Mouse (Mus musculus): Measurements from ENCODE around the gene B4galt3. TPM values are rescaled to one million over a fixed set of nuclear protein-coding genes. Genes with fewer than 3 reads are reported as not detected.
A peak's percentile ranks its signal among the peaks of the same experiment; 100 is the strongest.
"Not testable (repeated sequence)": the region's sequence is repeated elsewhere in the genome, so short reads cannot be mapped to it uniquely, and the experiment has no call there.

The B4galt3 gene
- total RNA-seq, 2 experiments from 2014 or later = 63.9 to 66.7 TPM

- DNase-seq (ENCODE audit: extremely low spot score in 1 of 2, low spot score in 1 of 2) = no peak
Measured at GRCm38 (mm10) chr1:171239992-171240744, 30.0 kb upstream of the B4galt3 start.

DNA sequence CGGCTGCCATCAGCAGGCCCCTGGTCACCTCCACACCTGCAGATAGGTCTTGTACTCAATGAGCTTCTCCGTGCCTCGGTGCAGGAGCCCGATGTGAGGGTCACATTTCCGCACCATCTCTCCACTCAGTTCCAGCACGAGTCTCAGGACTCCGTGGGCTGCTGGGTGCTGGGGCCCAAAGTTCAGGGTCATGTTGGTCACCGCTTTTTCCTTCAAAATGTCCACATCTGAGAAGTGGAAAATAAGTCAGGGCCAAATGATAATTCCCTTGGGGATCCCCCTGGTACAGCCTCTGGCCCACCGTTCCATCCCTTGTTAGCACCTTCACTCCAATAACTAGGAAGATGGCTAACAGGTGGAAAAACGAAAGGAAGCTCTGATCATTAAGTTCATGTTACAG is 29.2 kb upstream of the B4galt3 start:
- DNase-seq (ENCODE audit: extremely low spot score in 1 of 2, low spot score in 1 of 2) = no peak

DNA sequence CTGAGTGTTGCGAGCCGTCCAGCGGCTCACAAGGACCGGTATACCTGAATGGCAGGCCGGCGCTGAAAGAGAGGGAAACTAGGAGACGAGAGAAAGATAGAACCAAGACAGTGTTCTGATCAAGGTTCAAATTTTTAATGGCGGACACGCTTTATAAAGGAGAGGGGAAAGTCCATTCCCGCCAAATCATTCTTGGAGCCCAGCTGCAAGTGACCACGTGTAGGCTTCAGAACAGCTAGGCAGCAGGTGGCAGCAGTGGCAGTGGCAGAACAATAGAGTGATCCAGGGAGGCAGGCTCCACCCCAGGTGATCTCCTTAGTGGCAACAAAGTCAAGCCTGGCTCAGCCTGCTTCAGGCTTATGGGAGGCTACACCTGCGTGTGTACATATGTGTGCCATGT is 28.2 kb upstream of the B4galt3 start:
- DNase-seq (ENCODE audit: extremely low spot score in 1 of 2, low spot score in 1 of 2) = not testable (repeated sequence)

DNA sequence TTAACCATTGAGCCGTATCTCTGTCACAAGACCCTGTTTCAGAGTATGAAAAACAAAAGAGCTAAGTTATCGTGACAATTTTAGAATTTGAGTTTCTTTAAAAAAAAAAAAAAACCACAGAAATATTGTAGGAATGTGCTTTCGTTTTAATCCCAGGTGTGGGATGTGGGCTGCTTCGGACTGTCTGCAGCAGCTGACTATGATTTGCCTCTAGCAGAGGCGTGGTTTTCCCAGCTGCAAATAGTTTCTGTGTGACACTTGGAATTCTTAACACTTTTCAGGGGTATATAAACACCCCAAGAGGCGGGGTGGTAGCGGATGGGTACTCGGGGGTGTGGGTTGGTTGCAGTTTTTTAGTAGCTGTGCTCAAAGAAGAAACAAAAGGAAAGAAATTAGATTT is 24.8 kb upstream of the B4galt3 start:
- DNase-seq (ENCODE audit: extremely low spot score in 1 of 2, low spot score in 1 of 2) = no peak

GRCm38 (mm10) chr1:171246709-171247452 is 23.2 kb upstream of the B4galt3 start:
- DNase-seq (ENCODE audit: extremely low spot score in 1 of 2, low spot score in 1 of 2) = peak; percentile 98

GRCm38 (mm10) chr1:171247453-171247841 is 22.7 kb upstream of the B4galt3 start:
- no peak for DNase-seq (ENCODE audit: extremely low spot score in 1 of 2, low spot score in 1 of 2)

- no peak for DNase-seq (ENCODE audit: extremely low spot score in 1 of 2, low spot score in 1 of 2)
Measured at GRCm38 (mm10) chr1:171247916-171248315, 22.2 kb upstream of the B4galt3 start.

DNA sequence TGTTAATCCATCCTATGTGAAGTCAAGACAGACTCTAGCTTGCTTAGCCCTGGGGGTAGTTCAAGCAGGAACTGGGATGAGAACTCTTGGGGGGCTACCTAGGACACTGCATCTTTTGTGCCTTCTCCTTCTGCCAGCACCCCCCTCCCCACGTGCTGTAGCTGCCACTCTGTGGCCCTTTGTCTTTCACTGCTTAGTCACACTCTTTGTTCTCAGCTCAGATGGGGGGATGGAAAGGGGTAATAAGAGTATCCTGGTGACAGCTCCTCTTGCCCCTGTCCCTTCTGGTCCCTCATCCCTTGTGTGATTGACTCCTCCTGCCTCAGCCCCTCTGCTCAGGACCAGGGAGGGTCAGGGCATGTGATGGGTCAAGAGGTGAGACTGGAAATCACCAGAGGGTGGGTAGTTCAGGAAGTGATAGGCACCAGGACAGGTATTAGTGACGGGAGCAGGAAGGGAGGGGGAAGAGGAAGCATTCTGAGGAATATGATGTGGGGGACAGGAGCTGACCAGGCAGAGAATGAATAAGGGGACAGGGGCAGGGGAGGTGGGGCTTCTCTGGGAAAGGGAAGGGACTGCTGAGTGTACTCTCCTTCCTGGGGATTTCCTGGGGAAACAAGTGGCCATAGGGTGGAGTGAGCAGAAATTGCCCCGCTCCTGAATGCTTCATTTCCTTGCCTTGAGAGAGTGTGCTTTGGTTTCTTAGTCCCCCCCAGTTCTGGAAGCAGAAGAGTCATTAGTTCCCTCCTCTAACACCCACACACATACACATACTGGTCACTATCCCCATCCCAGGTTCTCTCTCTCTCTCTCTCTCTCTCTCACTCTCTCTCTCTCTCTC is 21.5 kb upstream of the B4galt3 start:
- DNase-seq (ENCODE audit: extremely low spot score in 1 of 2, low spot score in 1 of 2) = no peak

GRCm38 (mm10) chr1:171249913-171250600 is 20.1 kb upstream of the B4galt3 start, which contains the start of gene Adamts4:
Adamts4 (plus strand) TSS chr1:171250421.
- DNase-seq (ENCODE audit: extremely low spot score in 1 of 2, low spot score in 1 of 2) = peak in 1 of 2 experiments; percentile 52

DNA sequence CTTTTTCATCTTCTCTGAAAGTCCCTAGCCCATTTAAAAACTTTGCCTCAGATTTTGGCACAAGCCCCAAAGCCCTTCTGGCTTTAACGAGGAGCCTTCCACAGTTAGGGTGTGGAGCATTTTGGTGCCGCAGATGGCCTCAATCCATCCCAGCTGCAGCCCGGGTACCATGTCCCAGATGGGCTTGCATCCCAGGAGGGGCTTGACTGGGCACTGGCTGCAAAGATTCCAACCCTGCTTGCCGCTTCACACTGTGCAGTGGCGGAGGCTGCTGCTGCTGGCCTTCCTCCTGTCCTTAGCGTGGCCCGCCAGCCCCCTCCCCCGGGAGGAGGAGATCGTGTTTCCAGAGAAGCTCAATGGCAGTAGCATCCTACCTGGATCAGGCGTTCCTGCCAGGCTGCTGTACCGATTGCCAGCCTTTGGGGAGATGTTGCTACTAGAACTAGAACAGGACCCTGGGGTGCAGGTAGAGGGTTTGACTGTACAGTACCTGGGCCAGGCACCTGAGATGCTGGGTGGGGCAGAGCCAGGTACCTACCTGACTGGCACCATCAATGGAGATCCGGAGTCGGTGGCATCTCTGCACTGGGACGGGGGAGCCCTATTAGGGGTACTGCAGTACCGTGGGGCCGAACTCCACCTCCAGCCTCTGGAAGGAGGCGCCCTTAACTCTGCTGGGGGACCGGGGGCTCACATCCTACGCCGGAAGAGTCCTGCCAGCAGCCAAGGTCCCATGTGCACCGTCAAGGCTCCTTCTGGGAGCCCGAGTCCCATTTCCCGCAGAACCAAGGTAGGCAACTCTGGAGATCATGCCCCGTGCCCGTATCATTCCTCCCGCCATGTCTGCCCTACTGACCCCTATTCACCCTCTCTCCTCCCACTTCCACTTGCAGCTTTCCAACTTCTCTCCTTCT is 19.2 kb upstream of the B4galt3 start, which contains the start of gene Ndufs2:
Gene Ndufs2 (minus strand): TSS at position 709 of the 914 bp plus-strand sequence.
- DNase-seq (ENCODE audit: extremely low spot score in 1 of 2, low spot score in 1 of 2) = no peak

DNA sequence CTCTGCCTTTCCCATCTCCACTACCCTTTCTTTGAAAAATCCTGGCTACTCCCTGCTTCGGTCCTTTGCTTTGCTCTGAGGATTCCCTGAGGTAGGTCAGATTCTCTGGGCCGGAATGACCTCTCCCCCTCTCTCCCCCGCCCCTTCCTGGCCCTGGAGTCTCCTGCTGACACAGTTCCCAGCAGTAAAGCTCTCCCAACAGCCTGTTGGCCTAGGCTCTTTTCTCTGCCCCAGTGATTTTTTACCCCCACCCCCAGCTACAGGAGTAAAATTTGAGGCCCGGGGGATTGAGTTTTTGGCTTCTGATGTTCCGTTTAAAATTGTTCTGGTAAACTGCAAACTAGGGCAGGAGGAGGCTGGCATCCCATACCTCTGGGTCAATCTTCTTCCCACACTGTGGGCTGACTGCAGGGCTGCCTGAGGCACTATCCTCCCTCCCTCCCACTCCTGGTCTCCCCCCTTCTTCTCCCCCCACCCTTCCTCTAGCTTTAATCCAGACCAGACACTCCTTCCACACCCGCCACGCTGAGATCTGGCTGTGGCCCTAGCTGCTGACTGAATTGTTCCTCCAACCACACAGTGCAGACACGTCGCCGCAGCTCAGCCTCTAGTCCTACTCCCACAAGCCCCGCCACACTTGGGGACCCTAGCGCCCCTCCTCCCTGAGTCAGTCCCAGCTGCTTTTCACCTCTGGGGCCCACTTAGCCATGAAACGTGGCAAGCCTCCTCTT is 18.4 kb upstream of the B4galt3 start:
- no peak for DNase-seq (ENCODE audit: extremely low spot score in 1 of 2, low spot score in 1 of 2)

- no peak for DNase-seq (ENCODE audit: extremely low spot score in 1 of 2, low spot score in 1 of 2)
Measured at GRCm38 (mm10) chr1:171252415-171252814, 17.7 kb upstream of the B4galt3 start.

GRCm38 (mm10) chr1:171256095-171256818 is 13.9 kb upstream of the B4galt3 start:
- DNase-seq (ENCODE audit: extremely low spot score in 1 of 2, low spot score in 1 of 2) = no peak

GRCm38 (mm10) chr1:171256937-171257548 is 13.1 kb upstream of the B4galt3 start:
- peak in 1 of 2 experiments; percentile 65 for DNase-seq (ENCODE audit: extremely low spot score in 1 of 2, low spot score in 1 of 2)

DNA sequence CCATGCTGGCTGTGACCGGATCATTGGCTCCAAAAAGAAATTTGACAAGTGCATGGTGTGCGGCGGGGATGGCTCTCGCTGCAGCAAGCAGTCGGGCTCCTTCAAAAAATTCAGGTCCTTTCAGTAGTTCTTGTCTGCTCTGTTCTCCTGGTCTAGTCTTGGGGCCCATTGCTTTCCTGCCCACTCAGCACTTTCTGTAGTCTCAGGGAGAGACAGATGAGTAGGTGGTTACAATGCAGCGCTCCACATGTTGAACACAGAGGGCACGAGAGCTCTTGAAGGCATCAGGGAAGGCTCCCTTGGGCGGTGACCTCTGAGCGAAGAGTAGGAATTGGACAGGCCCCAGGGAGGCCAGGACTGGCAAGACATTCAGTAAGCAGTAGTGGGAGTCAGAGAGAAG is 12.3 kb upstream of the B4galt3 start:
- DNase-seq (ENCODE audit: extremely low spot score in 1 of 2, low spot score in 1 of 2) = no peak

DNA sequence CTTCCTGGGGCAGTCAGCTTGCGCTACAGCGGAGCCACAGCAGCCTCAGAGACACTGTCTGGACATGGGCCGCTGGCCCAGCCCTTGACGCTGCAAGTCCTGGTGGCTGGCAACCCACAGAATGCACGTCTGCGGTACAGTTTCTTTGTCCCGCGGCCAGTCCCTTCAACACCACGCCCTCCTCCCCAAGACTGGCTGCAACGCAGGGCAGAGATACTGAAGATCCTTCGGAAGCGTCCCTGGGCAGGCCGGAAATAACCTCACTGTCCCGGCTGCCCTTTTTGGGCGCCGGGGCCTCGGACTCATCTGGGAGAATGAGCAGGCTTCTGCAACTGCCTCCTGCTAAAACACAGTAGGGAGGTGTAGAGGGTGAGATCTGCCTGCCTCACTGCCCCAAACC is 11.2 kb upstream of the B4galt3 start:
- DNase-seq (ENCODE audit: extremely low spot score in 1 of 2, low spot score in 1 of 2) = no peak

GRCm38 (mm10) chr1:171260316-171260715 is 9.8 kb upstream of the B4galt3 start:
- no peak for DNase-seq (ENCODE audit: extremely low spot score in 1 of 2, low spot score in 1 of 2)

Data from layer of hippocampus, postnatal 25 days (tissue).